Comparison of ENCODE assay signal across 8 mouse cellular contexts in the genomic region with DNA sequence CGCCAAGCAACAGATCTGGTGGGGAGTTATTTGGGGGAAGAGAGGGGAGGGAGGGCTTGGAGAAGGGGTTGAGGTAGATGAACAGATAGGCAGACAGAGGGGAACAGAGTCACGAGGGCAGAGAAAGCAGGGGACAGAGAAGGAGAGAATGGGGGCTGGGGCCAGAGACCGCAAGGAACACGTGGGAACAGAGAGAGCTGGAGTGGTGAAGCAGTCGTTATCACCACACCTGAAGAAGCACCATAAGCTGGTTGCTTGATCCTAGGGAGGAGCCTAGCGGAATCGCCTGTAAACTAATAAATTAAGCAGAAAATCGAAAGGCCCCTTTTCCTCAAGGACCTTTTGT. TPM values are rescaled to one million over a fixed set of nuclear protein-coding genes. Genes with fewer than 3 reads are reported as not detected.
DNase-seq lines count a peak whose midpoint lies in the region; ATAC-seq and TF ChIP-seq lines count a peak whose summit lies in the region.

No protein-coding gene starts in this region.

- no peaks in the 10 kb centered on the region for H3K9me3 ChIP-seq in lung, postnatal 0 days (ENCODE audit: low read length)
- H3K9me3 ChIP-seq in forebrain, embryonic 10.5 days = no peaks in the 10 kb centered on the region
- no peaks in the 10 kb centered on the region for H3K9me3 ChIP-seq in limb, embryonic 15.5 days

- ATAC-seq in lung, postnatal 0 days = peak; percentile 8
- no peak for ATAC-seq in limb, embryonic 15.5 days (ENCODE audit: insufficient number of reproducible peaks, low FRiP score, low TSS enrichment, low read depth)

- no peak for TF ChIP-seq CTCF in lung, postnatal 0 days (IDR thresholded peaks at IDR 0.05)
- no peak for TF ChIP-seq CTCF in small intestine, adult 2 months (IDR thresholded peaks at IDR 0.05; ENCODE audit: extremely low read depth, insufficient read length, insufficient replicate concordance, low read depth, low read length)

- no peaks in the 10 kb centered on the region for H3K4me1 ChIP-seq in lung, postnatal 0 days (ENCODE audit: insufficient read depth, low read depth, low read length)
- peaks cover 21% of the 10 kb centered on the region for H3K4me1 ChIP-seq in forebrain, embryonic 10.5 days
- 0 out of 2 replicates have a peak, but pooled peaks cover 5% of the 10 kb centered on the region for H3K4me1 ChIP-seq in limb, embryonic 15.5 days
- H3K4me1 ChIP-seq in small intestine, adult 2 months (ENCODE audit: control insufficient read depth, insufficient read depth, insufficient read length, low read length) = no peaks in the 10 kb centered on the region

- H3K36me3 ChIP-seq in lung, postnatal 0 days (ENCODE audit: insufficient read depth, low read length) = no peaks in the 10 kb centered on the region
- H3K36me3 ChIP-seq in forebrain, embryonic 10.5 days (replicated peaks) = no peaks in the 10 kb centered on the region
- 0 out of 2 replicates have a peak, but pooled peaks cover 3% of the 10 kb centered on the region for H3K36me3 ChIP-seq in limb, embryonic 15.5 days
- H3K36me3 ChIP-seq in small intestine, adult 2 months (ENCODE audit: control insufficient read depth, insufficient read depth, low read length) = no peaks in the 10 kb centered on the region

- H3K27me3 ChIP-seq in lung, postnatal 0 days (replicated peaks; ENCODE audit: insufficient read depth, low read length) = no peaks in the 10 kb centered on the region
- no peaks in the 10 kb centered on the region for H3K27me3 ChIP-seq in forebrain, embryonic 10.5 days (ENCODE audit: poor library complexity, severe bottlenecking)
- no peaks in the 10 kb centered on the region for H3K27me3 ChIP-seq in limb, embryonic 15.5 days
- H3K27me3 ChIP-seq in small intestine, adult 2 months (ENCODE audit: control insufficient read depth, insufficient read depth, low read length) = no peaks in the 10 kb centered on the region

- no peak for TF ChIP-seq POLR2A in small intestine, adult 2 months (IDR thresholded peaks at IDR 0.05; ENCODE audit: low read depth, low read length)

- H3K4me2 ChIP-seq in lung, postnatal 0 days (replicated peaks; ENCODE audit: low read depth, low read length) = peak overlapping the region; percentile 84
- peak overlapping the region; percentile 64 for H3K4me2 ChIP-seq in limb, embryonic 15.5 days

- TF ChIP-seq EP300 in lung, postnatal 0 days (IDR thresholded peaks at IDR 0.05) = no peak

- H3K4me3 ChIP-seq in lung, postnatal 0 days (ENCODE audit: low read depth, low read length) = peak overlapping the region; percentile 70
- peak overlapping the region; percentile 68 for H3K4me3 ChIP-seq in forebrain, embryonic 10.5 days
- H3K4me3 ChIP-seq in limb, embryonic 15.5 days = peak overlapping the region; percentile 54
- peak overlapping the region; percentile 55 for H3K4me3 ChIP-seq in small intestine, adult 2 months (ENCODE audit: low read depth, low read length)

- WGBS in lung, postnatal 0 days = 3% methylated on average over 8 of the region's 8 CpGs
- WGBS in forebrain, embryonic 10.5 days = 6% methylated on average over 8 of the region's 8 CpGs
- WGBS in limb, embryonic 15.5 days = 4% methylated on average over 8 of the region's 8 CpGs
- WGBS in small intestine, adult 2 months = 3% methylated on average over 8 of the region's 8 CpGs

- H3K27ac ChIP-seq in lung, postnatal 0 days (ENCODE audit: low read length) = 0 out of 2 replicates have a peak overlapping the region, but pooled peaks have one; percentile 97
- H3K27ac ChIP-seq in forebrain, embryonic 10.5 days = peak overlapping the region; percentile 98
- H3K27ac ChIP-seq in limb, embryonic 15.5 days = peak overlapping the region; percentile 99
- H3K27ac ChIP-seq in small intestine, adult 2 months (ENCODE audit: insufficient read depth, low read depth, low read length) = peak overlapping the region; percentile 96

- H3K9ac ChIP-seq in lung, postnatal 0 days (replicated peaks; ENCODE audit: low read depth) = peak overlapping the region; percentile 67
- H3K9ac ChIP-seq in limb, embryonic 15.5 days = peak overlapping the region; percentile 26; the same call in 1 of the 2 replicates

- peak; percentile 9 for DNase-seq in lung, postnatal 0 days (ENCODE audit: low spot score)
- DNase-seq in lung, adult 18-20 months = no peak
- no peak for DNase-seq in forebrain, embryonic 10.5 days (ENCODE audit: extremely low spot score, low spot score)
- no peak for DNase-seq in spleen, adult 18-20 months
- DNase-seq in ovary, postnatal 14 days (ENCODE audit: low spot score) = no peak
- DNase-seq in embryo, embryonic 9.5 days (ENCODE audit: extremely low spot score) = no peak

RNA-seq across cellular contexts. Expression of gene Rdm1, which starts 0.4 kb away (rescaled TPM):
- 20.1 and 34.1 TPM in 2 replicates for polyA plus RNA-seq in lung, postnatal 0 days (2015; fragmentation: Nextera tagmentation; extraction: Ambion mirVana)
- 30.7 and 33.9 TPM in 2 replicates for polyA plus RNA-seq in forebrain, embryonic 10.5 days (2016; fragmentation: Nextera tagmentation; extraction: Ambion mirVana)
- polyA plus RNA-seq in limb, embryonic 15.5 days (2015; fragmentation: Nextera tagmentation; extraction: Ambion mirVana) = 44.1 and 47.8 TPM in 2 replicates
- 6.3 and 12.4 TPM in 2 replicates for polyA plus RNA-seq in small intestine, adult 2 months (2012; rRNA removed)

RNA-seq across cellular contexts. Expression of gene Gm11634, which starts 27.6 kb away (rescaled TPM):
- not detected in 2 replicates for polyA plus RNA-seq in lung, postnatal 0 days (2015; fragmentation: Nextera tagmentation; extraction: Ambion mirVana)
- polyA plus RNA-seq in forebrain, embryonic 10.5 days (2016; fragmentation: Nextera tagmentation; extraction: Ambion mirVana) = not detected in 2 replicates
- polyA plus RNA-seq in limb, embryonic 15.5 days (2015; fragmentation: Nextera tagmentation; extraction: Ambion mirVana) = not detected in 2 replicates
- not detected in 2 replicates for polyA plus RNA-seq in small intestine, adult 2 months (2012; rRNA removed)

RNA-seq across cellular contexts. Expression of gene Arl4d, which starts 38.7 kb away (rescaled TPM):
- 25.2 and 33.1 TPM in 2 replicates for polyA plus RNA-seq in lung, postnatal 0 days (2015; fragmentation: Nextera tagmentation; extraction: Ambion mirVana)
- polyA plus RNA-seq in forebrain, embryonic 10.5 days (2016; fragmentation: Nextera tagmentation; extraction: Ambion mirVana) = 2.4 and 3.1 TPM in 2 replicates
- polyA plus RNA-seq in limb, embryonic 15.5 days (2015; fragmentation: Nextera tagmentation; extraction: Ambion mirVana) = 6.1 and 7.2 TPM in 2 replicates
- polyA plus RNA-seq in small intestine, adult 2 months (2012; rRNA removed) = 7.6 and 27.9 TPM in 2 replicates

RNA-seq across cellular contexts. Expression of gene Tmem106a, which starts 44.6 kb away (rescaled TPM):
- polyA plus RNA-seq in lung, postnatal 0 days (2015; fragmentation: Nextera tagmentation; extraction: Ambion mirVana) = 7.6 TPM in 2 replicates
- 1.5 and 1.8 TPM in 2 replicates for polyA plus RNA-seq in forebrain, embryonic 10.5 days (2016; fragmentation: Nextera tagmentation; extraction: Ambion mirVana)
- 7.0 and 7.7 TPM in 2 replicates for polyA plus RNA-seq in limb, embryonic 15.5 days (2015; fragmentation: Nextera tagmentation; extraction: Ambion mirVana)
- polyA plus RNA-seq in small intestine, adult 2 months (2012; rRNA removed) = 57.2 and 171 TPM in 2 replicates
